Mouse (Mus musculus): Measurements from ENCODE around the gene Foxi1.

The Foxi1 gene

DNA sequence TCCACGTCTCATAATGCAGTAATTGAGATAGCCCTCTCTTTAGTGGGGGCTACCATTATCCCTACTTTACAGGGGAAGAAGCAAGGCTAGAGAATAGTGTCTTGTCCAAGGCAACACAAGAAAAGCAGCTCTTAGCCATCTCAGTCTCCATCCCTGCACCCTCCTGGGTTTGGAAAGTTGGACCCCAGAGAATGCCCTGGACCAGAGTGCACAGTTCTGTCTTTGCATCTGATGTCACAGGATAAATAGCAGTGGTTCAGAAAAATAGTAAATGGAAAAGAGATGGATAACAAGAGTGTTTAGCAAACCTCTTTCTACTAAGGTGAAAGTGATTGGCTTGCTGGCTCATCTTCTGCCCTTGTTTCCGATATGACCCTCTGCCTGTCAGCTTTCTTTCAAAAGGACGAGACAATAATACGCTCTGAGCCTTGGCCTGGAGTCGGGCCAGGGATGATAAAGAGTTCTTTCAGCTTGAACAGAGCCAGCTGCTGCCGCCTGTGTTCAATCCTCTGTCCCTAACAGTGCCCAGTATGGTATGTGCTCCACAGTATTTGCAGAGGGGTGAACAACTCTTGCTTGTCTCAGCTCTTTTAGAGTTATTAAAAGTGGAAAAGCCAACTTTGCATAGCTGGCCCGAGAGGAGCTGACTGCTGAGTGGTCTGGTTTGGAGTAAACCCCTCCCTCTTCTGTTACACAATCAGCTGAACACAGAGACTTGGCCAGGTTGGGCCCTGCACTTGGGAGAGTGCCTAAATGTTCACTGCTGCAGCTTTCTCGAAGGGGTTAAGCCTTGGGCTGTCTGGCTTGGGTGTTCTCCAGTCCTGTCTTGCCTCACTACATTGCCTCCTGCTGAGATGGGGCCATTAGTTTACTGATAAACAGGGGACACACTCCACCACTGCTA is 26.4 kb downstream of the Foxi1 start:
- Histone ChIP-seq H3K36me3 (ENCODE audit: control insufficient read depth, insufficient read depth, low read length, poor library complexity, severe bottlenecking) (no peaks in the 10 kb centered on the region), H3K27me3 (ENCODE audit: control insufficient read depth, insufficient read depth, low read length, poor library complexity, severe bottlenecking) (no peaks in the 10 kb centered on the region)
- no peak for DNase-seq (ENCODE audit: low read depth, low spot score)

GRCm38 (mm10) chr11:34178752-34179151 is 29.1 kb downstream of the Foxi1 start:
- Histone ChIP-seq H3K36me3 (ENCODE audit: control insufficient read depth, insufficient read depth, low read length, poor library complexity, severe bottlenecking) (no peaks in the 10 kb centered on the region), H3K27me3 (ENCODE audit: control insufficient read depth, insufficient read depth, low read length, poor library complexity, severe bottlenecking) (no peaks in the 10 kb centered on the region)
- no peak for DNase-seq (ENCODE audit: low read depth, low spot score)

DNA sequence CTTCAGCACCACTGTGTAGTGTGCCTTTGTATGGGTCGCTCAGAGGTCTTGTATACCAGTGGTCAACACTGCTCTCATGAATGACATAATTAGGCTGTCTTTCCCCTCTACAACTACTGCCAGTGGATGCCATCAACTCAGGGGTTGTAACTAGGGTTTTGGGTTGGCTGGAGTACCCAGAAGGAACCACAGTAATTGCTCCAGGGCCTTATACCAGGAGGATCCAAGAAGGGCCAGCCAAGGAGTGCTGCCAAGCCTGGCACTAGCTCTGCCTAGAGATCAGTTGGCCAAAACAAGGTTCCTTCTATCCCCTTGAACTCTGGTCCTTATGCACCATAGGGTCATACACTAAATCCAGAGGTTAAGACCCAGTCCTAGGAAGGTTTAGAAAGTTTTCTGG is 31.5 kb downstream of the Foxi1 start:
- H3K27me3 ChIP-seq (ENCODE audit: control insufficient read depth, insufficient read depth, low read length, poor library complexity, severe bottlenecking) = no peaks in the 10 kb centered on the region
- no peaks in the 10 kb centered on the region for H3K36me3 ChIP-seq (ENCODE audit: control insufficient read depth, insufficient read depth, low read length, poor library complexity, severe bottlenecking)
- DNase-seq (ENCODE audit: low read depth, low spot score) = no peak

GRCm38 (mm10) chr11:34171221-34171620 is 36.7 kb downstream of the Foxi1 start:
- Histone ChIP-seq H3K36me3 (ENCODE audit: control insufficient read depth, insufficient read depth, low read length, poor library complexity, severe bottlenecking) (no peaks in the 10 kb centered on the region), H3K27me3 (ENCODE audit: control insufficient read depth, insufficient read depth, low read length, poor library complexity, severe bottlenecking) (no peaks in the 10 kb centered on the region)
- DNase-seq (ENCODE audit: low read depth, low spot score) = no peak

DNA sequence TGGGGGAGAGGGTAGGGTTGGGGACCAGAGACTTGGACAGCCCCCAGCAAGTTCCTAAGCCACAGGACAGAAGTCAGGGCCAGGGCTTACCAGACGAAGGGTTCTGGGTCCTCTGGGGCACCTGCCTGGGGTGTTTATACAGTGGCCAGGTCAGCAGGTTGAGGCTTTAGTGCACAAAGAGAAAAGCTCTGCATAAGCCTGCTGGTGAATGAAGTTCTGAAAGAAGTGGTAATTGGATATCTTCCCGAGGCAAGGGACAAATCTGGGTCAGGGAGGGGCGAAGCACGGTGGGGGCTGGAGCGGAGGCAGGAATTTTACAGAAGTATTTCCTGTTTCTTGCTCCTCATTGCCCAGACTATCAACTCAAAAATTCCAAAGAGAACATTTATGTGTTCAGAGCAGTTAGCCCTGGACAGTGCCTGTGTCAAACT is 38.4 kb downstream of the Foxi1 start:
- H3K36me3 ChIP-seq (ENCODE audit: control insufficient read depth, insufficient read depth, low read length, poor library complexity, severe bottlenecking) = no peaks in the 10 kb centered on the region
- DNase-seq (ENCODE audit: low read depth, low spot score) = no peak
- H3K27me3 ChIP-seq (ENCODE audit: control insufficient read depth, insufficient read depth, low read length, poor library complexity, severe bottlenecking) = no peaks in the 10 kb centered on the region

DNA sequence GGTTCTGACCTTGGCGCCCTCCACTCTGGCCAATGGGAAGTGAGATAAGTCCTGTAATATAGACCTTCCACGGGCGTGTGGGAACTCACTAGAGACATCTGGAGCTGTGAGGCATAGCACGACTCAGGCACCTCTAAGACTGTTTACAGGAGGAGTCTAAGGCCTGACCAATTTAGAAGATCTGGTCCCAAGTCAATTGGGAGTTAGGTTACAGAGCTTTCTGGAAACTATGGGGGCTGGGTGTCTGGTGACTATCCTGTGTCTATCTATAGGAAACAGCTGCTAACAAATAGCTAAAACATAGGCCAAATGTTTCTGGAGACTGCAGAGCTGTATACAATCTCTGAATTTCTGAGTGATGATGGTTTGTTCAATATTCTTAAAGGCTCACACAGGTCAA is 41.5 kb downstream of the Foxi1 start:
- DNase-seq (ENCODE audit: low read depth, low spot score) = no peak
- Histone ChIP-seq H3K27me3 (ENCODE audit: control insufficient read depth, insufficient read depth, low read length, poor library complexity, severe bottlenecking) (no peaks in the 10 kb centered on the region), H3K36me3 (ENCODE audit: control insufficient read depth, insufficient read depth, low read length, poor library complexity, severe bottlenecking) (no peaks in the 10 kb centered on the region)

DNA sequence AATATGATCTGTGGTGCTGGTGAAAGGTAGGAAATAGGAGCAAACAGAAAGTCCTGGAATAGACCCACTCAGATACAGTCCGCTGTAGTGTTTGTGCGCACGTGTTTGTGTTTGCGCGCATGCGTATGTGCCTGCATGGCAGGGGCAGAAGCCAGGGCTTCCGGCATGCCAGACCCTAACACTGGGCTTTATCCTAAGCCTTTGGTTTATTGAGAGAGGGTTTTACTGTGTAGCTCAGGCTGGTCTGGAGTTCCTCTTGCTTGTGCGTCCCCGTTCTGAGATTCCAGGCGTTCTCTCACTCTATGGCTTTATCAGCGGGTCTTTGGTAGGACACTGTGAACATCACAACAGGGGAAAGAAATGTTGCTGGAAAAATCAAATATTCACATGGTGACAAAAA is 42.6 kb downstream of the Foxi1 start:
- DNase-seq (ENCODE audit: low read depth, low spot score) = no peak
- Histone ChIP-seq H3K27me3 (ENCODE audit: control insufficient read depth, insufficient read depth, low read length, poor library complexity, severe bottlenecking) (no peaks in the 10 kb centered on the region), H3K36me3 (ENCODE audit: control insufficient read depth, insufficient read depth, low read length, poor library complexity, severe bottlenecking) (no peaks in the 10 kb centered on the region)

DNA sequence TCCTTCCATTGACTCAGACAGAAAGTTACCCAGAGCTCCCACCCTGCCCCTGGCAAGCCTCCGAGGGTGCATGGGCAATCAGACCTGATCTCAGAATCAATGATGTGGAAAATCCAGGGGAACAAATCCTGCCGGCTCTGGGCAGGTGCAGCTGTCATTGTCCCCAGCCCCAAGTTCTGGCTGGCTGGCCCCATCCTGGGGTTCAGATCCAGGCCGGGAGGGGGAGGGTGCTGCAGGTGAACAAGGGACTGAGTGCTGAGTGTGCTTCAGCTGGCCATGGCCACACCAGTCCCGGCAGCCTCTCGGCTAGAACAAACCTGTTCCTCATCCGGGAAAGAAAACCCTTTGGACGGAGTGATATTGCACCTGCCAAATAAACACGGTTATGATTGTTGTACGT is 49.0 kb downstream of the Foxi1 start:
- Histone ChIP-seq H3K27me3 (ENCODE audit: control insufficient read depth, insufficient read depth, low read length, poor library complexity, severe bottlenecking) (no peaks in the 10 kb centered on the region), H3K36me3 (ENCODE audit: control insufficient read depth, insufficient read depth, low read length, poor library complexity, severe bottlenecking) (no peaks in the 10 kb centered on the region)
- DNase-seq (ENCODE audit: low read depth, low spot score) = no peak

- no peaks in the 10 kb centered on the region for H3K27me3 ChIP-seq (ENCODE audit: control insufficient read depth, insufficient read depth, low read length, poor library complexity, severe bottlenecking)
- no peaks in the 10 kb centered on the region for H3K36me3 ChIP-seq (ENCODE audit: control insufficient read depth, insufficient read depth, low read length, poor library complexity, severe bottlenecking)
- no peak for DNase-seq (ENCODE audit: low read depth, low spot score)
Observed at GRCm38 (mm10) chr11:34155235-34155634, 52.7 kb downstream of the Foxi1 start.

All from splenic B cell, adult 2 months (primary cell).